Mouse (Mus musculus) thymus, adult 2 months (tissue): ENCODE data around the gene Sstr3.

Source experiments
- CTCF ChIP-seq: fragments of 200-500 bp; IDR thresholded peaks from 2 replicates; pipeline ENCODE4 v1.5.1; 2012; ENCODE audit warnings: mild to moderate bottlenecking, control low read depth, low read length, moderate library complexity, borderline replicate concordance; ENCODE audit not compliant: control insufficient read depth, poor library complexity, insufficient read depth; ENCODE audit errors: extremely low read depth
- POLR2A ChIP-seq: fragments of 200-500 bp; IDR thresholded peaks from 2 replicates; pipeline ENCODE4 v1.6.1; 2012; ENCODE audit warnings: mild to moderate bottlenecking, low read length, control low read depth, moderate library complexity; ENCODE audit not compliant: control insufficient read depth, poor library complexity, insufficient read depth; ENCODE audit errors: extremely low read depth

GRCm38 (mm10) chr15:78530671-78531450, 13.6 kb downstream of the Sstr3 start, which contains the start of gene C1qtnf6:
- no peak for TF ChIP-seq CTCF
- TF ChIP-seq POLR2A = no peak
